Mouse (Mus musculus) midbrain, postnatal 0 days (tissue): ENCODE results near the gene Kdelr3. TPM values are rescaled to one million over a fixed set of nuclear protein-coding genes. Genes with fewer than 3 reads are reported as not detected.

ENCODE experiments used
- ATAC-seq: fragments of 200-750 bp; cut with Nextera tagmentation; 2 replicates; pipeline ENCODE4 v1.8.0; 2017; ENCODE audit warnings: moderate number of reproducible peaks, mild to moderate bottlenecking, moderate TSS enrichment, moderate library complexity; ENCODE audit not compliant: low FRiP score
- DNase-seq: peaks from one replicate; pipeline ENCODE4 v3.0.0-alpha.2; 2015; ENCODE audit warnings: low spot score
- H3K27ac ChIP-seq: fragments of 300-500 bp; sonication (generic); 2 replicates; pipeline ENCODE4 v1.5.1; 2014; ENCODE audit warnings: low read depth, mild to moderate bottlenecking, low read length, mixed read lengths
- H3K27me3 ChIP-seq: fragments of 300-500 bp; sonication (generic); 2 replicates; pipeline ENCODE4 v1.6.1; 2014; ENCODE audit warnings: low read length, control low read depth, mixed read lengths; ENCODE audit not compliant: insufficient read depth
- H3K36me3 ChIP-seq: fragments of 300-500 bp; sonication (generic); 2 replicates; pipeline ENCODE4 v1.6.1; 2014; ENCODE audit warnings: low read length, control low read depth, mixed read lengths; ENCODE audit not compliant: insufficient read depth
- H3K4me1 ChIP-seq: fragments of 300-500 bp; sonication (generic); 2 replicates; pipeline ENCODE4 v1.6.1; 2014; ENCODE audit warnings: mild to moderate bottlenecking, control low read depth, antibody characterized with exemption, low read length, mixed read lengths; ENCODE audit not compliant: insufficient read depth
- H3K4me2 ChIP-seq: fragments of 300-500 bp; sonication (generic); 2 replicates; pipeline ENCODE4 v1.6.1; 2014; ENCODE audit warnings: low read depth, mild to moderate bottlenecking, low read length, mixed read lengths; ENCODE audit not compliant: poor library complexity, severe bottlenecking
- H3K4me3 ChIP-seq: fragments of 300-500 bp; sonication (generic); 2 replicates; pipeline ENCODE4 v1.5.1; 2014; ENCODE audit warnings: low read depth, mild to moderate bottlenecking, low read length, moderate library complexity
- H3K9ac ChIP-seq: fragments of 300-500 bp; sonication (generic); replicated peaks from 2 replicates; pipeline ENCODE4 v1.6.1; 2014; ENCODE audit warnings: mild to moderate bottlenecking, low read length, moderate library complexity, mixed read lengths; ENCODE audit not compliant: poor library complexity, severe bottlenecking
- H3K9me3 ChIP-seq: fragments of 300-500 bp; sonication (generic); 2 replicates; pipeline ENCODE4 v1.6.1; 2016; ENCODE audit warnings: low read length, control low read depth
- CTCF ChIP-seq: IDR thresholded peaks from 2 replicates; pipeline ENCODE4 v1.5.1; 2016; ENCODE audit warnings: antibody characterized with exemption, mild to moderate bottlenecking
- WGBS: fragments of 180-500 bp; shearing (Covaris S2); extraction: QIAGEN DNeasy Blood & Tissue Kit; methylation state at CpG from one replicate; pipeline ENCODE4 v1.1.7; 2014; 5-methylcytosine and 5-hydroxymethylcytosine counted together
- polyA plus RNA-seq: library from polyadenylated mRNA; unstranded; fragments of >200 nt; fragmentation: Nextera tagmentation; extraction: Ambion mirVana; gene quantifications from 2 replicates; pipeline ENCODE4 v1.2.1, GENCODE M21; 2015
- total RNA-seq: library from RNA; depleted of rRNA; stranded (reverse); fragments of >200 nt; gene quantifications from 2 replicates; pipeline ENCODE4 v1.2.3, GENCODE M21; 2014; rRNA removed

Kdelr3 gene
- total RNA-seq (6.0 and 7.3 TPM in 2 replicates), polyA plus RNA-seq (5.8 and 7.7 TPM in 2 replicates)

- ATAC-seq (peak; percentile 14; the same call in 1 of the 2 replicates), DNase-seq (peak; percentile 48)
- TF ChIP-seq CTCF, result no peak
- Histone ChIP-seq H3K27me3 (peaks cover 39% of the 10 kb centered on the region), H3K4me3 (peak within 1 kb of the TSS; percentile 39), H3K9me3 (no peaks in the 10 kb centered on the region), H3K27ac (no peak within 1 kb of the TSS), H3K9ac (0 out of 2 replicates have a peak within 1 kb of the TSS, but pooled peaks have one; percentile 19), H3K36me3 (no peaks in the 10 kb centered on the region), H3K4me1 (peaks cover 6% of the 10 kb centered on the region; the same call in 1 of the 2 replicates), H3K4me2 (peak within 1 kb of the TSS; percentile 67)
- 1% methylated on average over 61 of the region's 71 CpGs for WGBS
Observed at GRCm38 (mm10) chr15:79516171-79517096, at the start of gene Kdelr3. Kdelr3 (plus strand) TSS chr15:79516411.

GRCm38 (mm10) chr15:79466601-79467286 lies 49.5 kb upstream of the Kdelr3 start:
- ATAC-seq, result peak; percentile 87
- WGBS, result 6% methylated on average over 18 of the region's 18 CpGs

GRCm38 (mm10) chr15:79469577-79469976 lies 46.6 kb upstream of the Kdelr3 start:
- TF ChIP-seq CTCF, result no peak

More at GRCm38 (mm10) chr15:79466601-79467286, 49.5 kb upstream of the Kdelr3 start:
- H3K27me3 ChIP-seq, result 0 out of 2 replicates have a peak, but pooled peaks cover 2% of the 10 kb centered on the region
- peak; percentile 99 for TF ChIP-seq CTCF
- H3K4me1 ChIP-seq, result no peaks in the 10 kb centered on the region
- no peak overlapping the region for H3K4me3 ChIP-seq
- H3K9me3 ChIP-seq, result no peaks in the 10 kb centered on the region
- H3K36me3 ChIP-seq, result no peaks in the 10 kb centered on the region
- no peak overlapping the region for H3K4me2 ChIP-seq
- no peak overlapping the region for H3K27ac ChIP-seq
- H3K9ac ChIP-seq, result 0 out of 2 replicates have a peak overlapping the region, but pooled peaks have one; percentile 8
- DNase-seq, result peak; percentile 81

GRCm38 (mm10) chr15:79470583-79470982 lies 45.6 kb upstream of the Kdelr3 start:
- DNase-seq (no peak), ATAC-seq (no peak)
- no peaks in the 10 kb centered on the region for H3K4me1 ChIP-seq
- H3K27ac ChIP-seq, result no peak overlapping the region
- H3K9me3 ChIP-seq, result no peaks in the 10 kb centered on the region
- no peaks in the 10 kb centered on the region for H3K27me3 ChIP-seq
- 32% methylated on average over 17 of the region's 17 CpGs for whole genome bisulfite sequencing
- no peak for TF ChIP-seq CTCF
- H3K4me2 ChIP-seq, result peak overlapping the region; percentile 31
- H3K36me3 ChIP-seq, result no peaks in the 10 kb centered on the region
- peak overlapping the region; percentile 22; the same call in 1 of the 2 replicates for H3K4me3 ChIP-seq
- no peak overlapping the region for H3K9ac ChIP-seq

More at GRCm38 (mm10) chr15:79469577-79469976, 46.6 kb upstream of the Kdelr3 start:
- WGBS, result 63% methylated on average over 5 of the region's 5 CpGs
- H3K4me3 ChIP-seq, result no peak overlapping the region
- no peak overlapping the region for H3K27ac ChIP-seq
- DNase-seq, result no peak
- H3K9me3 ChIP-seq, result no peaks in the 10 kb centered on the region
- H3K4me2 ChIP-seq, result no peak overlapping the region
- H3K4me1 ChIP-seq, result no peaks in the 10 kb centered on the region
- H3K9ac ChIP-seq, result no peak overlapping the region
- ATAC-seq, result no peak
- no peaks in the 10 kb centered on the region for H3K27me3 ChIP-seq
- no peaks in the 10 kb centered on the region for H3K36me3 ChIP-seq

- Histone ChIP-seq H3K27ac (no peak overlapping the region), H3K27me3 (no peaks in the 10 kb centered on the region), H3K9me3 (no peaks in the 10 kb centered on the region), H3K4me2 (peak overlapping the region; percentile 31), H3K4me1 (no peaks in the 10 kb centered on the region), H3K4me3 (peak overlapping the region; percentile 22; the same call in 1 of the 2 replicates), H3K9ac (no peak overlapping the region), H3K36me3 (no peaks in the 10 kb centered on the region)
- WGBS, result 54% methylated on average over 10 of the region's 10 CpGs
- TF ChIP-seq CTCF, result no peak
- ATAC-seq, result no peak
- no peak for DNase-seq
Observed at GRCm38 (mm10) chr15:79471095-79471494, 45.1 kb upstream of the Kdelr3 start.
